ENCODE assay signal across 17 mouse cellular contexts in the genomic region with DNA sequence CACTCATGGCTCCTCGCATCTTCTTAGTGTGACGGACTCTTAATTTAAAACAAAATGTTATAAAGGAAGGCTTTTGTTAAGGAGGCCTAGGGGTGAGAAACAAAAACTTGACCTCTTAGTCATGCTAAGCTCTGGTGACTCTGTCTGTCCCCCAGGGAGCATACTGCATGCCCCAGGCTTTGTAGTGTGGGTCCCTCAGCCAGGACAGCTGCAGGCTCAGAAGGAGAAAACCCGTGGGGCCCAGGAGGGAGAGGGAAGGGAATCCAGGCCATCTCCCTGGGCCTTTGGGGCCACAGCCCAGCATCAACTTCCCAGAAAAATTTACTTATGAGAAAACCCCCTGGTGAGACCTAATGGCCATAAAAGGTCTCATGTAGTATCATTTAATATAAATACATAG.
A peak's percentile ranks its signal among the peaks of the same experiment; 100 is the strongest.
DNase-seq lines count a peak whose midpoint lies in the region; ATAC-seq and TF ChIP-seq lines count a peak whose summit lies in the region.
"Had no signal": no experiment of that assay in that cellular context is flagged by ENCODE, and none has a peak within 500 bp of the region (broad histone marks: within the 10 kb centered on the region; RNA-seq: fewer than 3 reads in every experiment).

No protein-coding gene starts in this region.

- H3K36me3 ChIP-seq in midbrain, embryonic 11.5 days (ENCODE audit: control insufficient read depth, insufficient read depth, low read length), result no peaks in the 10 kb centered on the region
- no peaks in the 10 kb centered on the region for H3K36me3 ChIP-seq in midbrain, embryonic 16.5 days (ENCODE audit: control insufficient read depth, insufficient read depth, low read length)
- H3K36me3 ChIP-seq: forebrain, embryonic 12.5 days; limb, embryonic 13.5 days; liver, embryonic 15.5 days had no signal

- no peaks in the 10 kb centered on the region for H3K9me3 ChIP-seq in midbrain, embryonic 11.5 days (ENCODE audit: control insufficient read depth, low read length)
- no peaks in the 10 kb centered on the region for H3K9me3 ChIP-seq in midbrain, embryonic 16.5 days (replicated peaks; ENCODE audit: control insufficient read depth, low read length, poor library complexity, severe bottlenecking)
- H3K9me3 ChIP-seq: forebrain, embryonic 12.5 days; limb, embryonic 13.5 days; liver, embryonic 15.5 days had no signal

- H3K27me3 ChIP-seq in midbrain, embryonic 11.5 days (ENCODE audit: control insufficient read depth, insufficient read depth, low read length), result no peaks in the 10 kb centered on the region
- no peaks in the 10 kb centered on the region for H3K27me3 ChIP-seq in midbrain, embryonic 16.5 days (ENCODE audit: control insufficient read depth, insufficient read depth, low read depth, low read length)
- H3K27me3 ChIP-seq: forebrain, embryonic 12.5 days; limb, embryonic 13.5 days; liver, embryonic 15.5 days had no signal

- no peak overlapping the region for H3K9ac ChIP-seq in midbrain, embryonic 11.5 days (ENCODE audit: low read length)
- H3K9ac ChIP-seq in midbrain, embryonic 16.5 days (ENCODE audit: low read depth, low read length), result no peak overlapping the region
- H3K9ac ChIP-seq: forebrain, embryonic 12.5 days; limb, embryonic 13.5 days; liver, embryonic 15.5 days had no signal

- peaks cover 7% of the 10 kb centered on the region for H3K4me1 ChIP-seq in midbrain, embryonic 11.5 days (ENCODE audit: control insufficient read depth, insufficient read depth, low read length)
- no peaks in the 10 kb centered on the region for H3K4me1 ChIP-seq in midbrain, embryonic 16.5 days (ENCODE audit: control insufficient read depth, insufficient read depth, low read length)
- H3K4me1 ChIP-seq: limb, embryonic 13.5 days; liver, embryonic 15.5 days had no signal

- H3K4me3 ChIP-seq in midbrain, embryonic 11.5 days (ENCODE audit: low read depth, low read length), result no peak overlapping the region
- H3K4me3 ChIP-seq in midbrain, embryonic 16.5 days (ENCODE audit: low read depth, low read length), result no peak overlapping the region
- H3K4me3 ChIP-seq: forebrain, embryonic 12.5 days; heart, adult 2 months; limb, embryonic 13.5 days; liver, embryonic 15.5 days had no signal

- peak; percentile 40 for DNase-seq in embryo, embryonic 11 days
- no peak for DNase-seq in embryo, embryonic 9.5 days (ENCODE audit: extremely low spot score)
- peak; percentile 84 for DNase-seq in midbrain, embryonic 11.5 days (ENCODE audit: low spot score, missing footprints)
- DNase-seq in brain, embryonic 14.5 days (ENCODE audit: low read depth), result peak; percentile 19
- DNase-seq in gastrocnemius, postnatal 25 days, result peak; percentile 42
- DNase-seq in adrenal gland, postnatal 14 days, result no peak
- DNase-seq: cerebellum, adult 18-20 months; heart, adult 2 months; kidney, adult 8-10 months; layer of hippocampus, adult 9-11 months; thymus, postnatal 4 days had no signal

- peak; percentile 63 for ATAC-seq in midbrain, embryonic 11.5 days (ENCODE audit: low FRiP score)
- ATAC-seq in midbrain, embryonic 16.5 days, result no peak
- no peak for ATAC-seq in inflammation-experienced regulatory T-cells, adult 6 months
- ATAC-seq: lung, postnatal 0 days had no signal

- H3K27ac ChIP-seq in midbrain, embryonic 11.5 days (ENCODE audit: low read depth, low read length), result peak overlapping the region; percentile 12; the same call in 1 of the 2 replicates
- H3K27ac ChIP-seq in midbrain, embryonic 16.5 days (ENCODE audit: low read length), result no peak overlapping the region
- H3K27ac ChIP-seq: heart, adult 2 months; limb, embryonic 13.5 days; liver, embryonic 15.5 days had no signal

- WGBS in midbrain, embryonic 11.5 days, result 30% methylated on average over 3 of the region's 3 CpGs
- WGBS in midbrain, embryonic 16.5 days, result 28% methylated on average over 3 of the region's 3 CpGs

- no peak for TF ChIP-seq CTCF in brain, embryonic 14.5 days (IDR thresholded peaks at IDR 0.05; ENCODE audit: borderline replicate concordance, extremely low read depth, insufficient read depth, insufficient read length)

- TF ChIP-seq POLR2A in brain, embryonic 14.5 days (IDR thresholded peaks at IDR 0.05; ENCODE audit: borderline replicate concordance, extremely low read depth, insufficient read depth, insufficient read length, poor library complexity, severe bottlenecking), result no peak

- no peak overlapping the region for H3K4me2 ChIP-seq in midbrain, embryonic 11.5 days
- no peak overlapping the region for H3K4me2 ChIP-seq in midbrain, embryonic 16.5 days (ENCODE audit: low read length)
- H3K4me2 ChIP-seq: forebrain, embryonic 12.5 days; limb, embryonic 13.5 days; liver, embryonic 15.5 days had no signal

Comparison
In these comparisons a context has a peak if more than half of its experiments do, and no peak if none do; other contexts are left out.
1. DNase-seq: peak in embryo, embryonic 11 days (single experiment), midbrain, embryonic 11.5 days (single experiment), brain, embryonic 14.5 days (single experiment) and gastrocnemius, postnatal 25 days (single experiment); none in embryo, embryonic 9.5 days (single experiment) and adrenal gland, postnatal 14 days (single experiment).